Mouse (Mus musculus): ENCODE measurements around the gene Tbc1d8.

Gene Tbc1d8

DNA sequence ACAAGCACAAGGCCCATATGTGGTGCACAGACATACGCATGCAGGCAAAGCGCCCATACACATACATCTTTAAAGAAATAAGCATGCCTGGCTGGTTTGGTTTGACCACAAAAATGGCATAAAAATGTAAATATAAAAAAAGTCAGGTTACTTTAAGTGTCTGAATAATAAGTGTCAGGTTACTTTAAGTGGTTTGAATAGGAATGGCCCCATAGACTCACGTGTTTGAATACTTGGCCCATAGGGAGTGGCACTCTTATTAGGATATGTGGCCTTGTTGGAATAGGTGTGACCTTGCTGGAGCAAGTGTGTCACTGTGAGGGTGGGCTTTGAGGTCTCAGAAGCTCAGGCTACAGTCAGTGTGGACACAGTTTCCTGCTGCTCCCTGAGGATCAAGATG is 83.9 kb downstream of the Tbc1d8 start:
- no peak for DNase-seq (ENCODE audit: low spot score in 2 of 2)

DNA sequence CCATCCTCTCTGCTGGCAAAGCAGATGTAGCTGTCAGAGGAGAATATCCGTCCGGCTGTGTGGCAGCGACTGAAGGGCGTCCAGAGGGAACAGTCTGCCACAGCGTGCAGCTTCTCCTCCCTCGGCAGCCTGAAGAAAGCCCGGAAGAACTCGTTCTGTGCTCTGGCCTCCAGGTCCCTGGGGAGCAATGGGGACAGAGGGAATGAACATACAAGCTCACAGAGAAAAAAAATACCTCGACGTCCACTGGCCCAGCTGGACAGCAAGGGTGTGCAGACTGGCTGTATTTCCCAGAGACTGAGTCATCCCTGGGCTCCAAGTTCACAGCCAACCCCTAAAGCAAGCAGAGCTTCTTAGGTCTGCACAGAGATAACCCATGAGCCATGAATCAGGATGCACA is 84.5 kb downstream of the Tbc1d8 start:
- DNase-seq (ENCODE audit: low spot score in 2 of 2): no peak

DNA sequence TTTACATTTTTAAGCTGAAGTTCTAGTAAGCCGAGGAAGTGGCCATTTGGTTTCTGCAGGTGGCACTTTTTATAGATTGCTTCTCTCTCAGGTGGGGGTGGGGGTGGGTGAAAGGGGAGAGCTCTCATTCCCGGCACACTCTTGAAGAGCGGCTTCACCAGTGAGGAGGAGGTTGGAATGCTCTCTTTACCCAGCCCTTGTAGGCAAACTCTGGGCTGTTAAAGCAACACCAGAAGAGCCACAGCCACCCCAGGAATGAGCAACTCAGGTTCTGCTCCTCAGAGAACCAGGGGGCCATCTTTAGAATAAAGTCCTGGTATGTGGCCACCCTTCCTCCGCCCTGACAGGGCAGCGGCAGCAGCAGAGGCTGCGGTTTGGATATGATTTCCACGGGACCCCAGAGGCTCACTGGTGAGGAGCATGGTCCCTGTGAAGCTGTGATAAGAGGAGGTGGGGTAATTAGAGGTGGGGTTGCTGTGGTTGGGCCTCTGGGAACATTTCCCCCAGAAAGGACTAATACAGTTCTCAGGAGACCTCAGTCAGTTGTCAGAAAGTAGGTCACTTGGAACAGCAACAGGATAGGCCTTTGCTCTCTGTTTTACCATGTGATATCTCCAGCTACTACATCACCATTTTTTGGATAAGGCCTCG is 85.2 kb downstream of the Tbc1d8 start:
- DNase-seq (ENCODE audit: low spot score in 2 of 2): no peak

DNA sequence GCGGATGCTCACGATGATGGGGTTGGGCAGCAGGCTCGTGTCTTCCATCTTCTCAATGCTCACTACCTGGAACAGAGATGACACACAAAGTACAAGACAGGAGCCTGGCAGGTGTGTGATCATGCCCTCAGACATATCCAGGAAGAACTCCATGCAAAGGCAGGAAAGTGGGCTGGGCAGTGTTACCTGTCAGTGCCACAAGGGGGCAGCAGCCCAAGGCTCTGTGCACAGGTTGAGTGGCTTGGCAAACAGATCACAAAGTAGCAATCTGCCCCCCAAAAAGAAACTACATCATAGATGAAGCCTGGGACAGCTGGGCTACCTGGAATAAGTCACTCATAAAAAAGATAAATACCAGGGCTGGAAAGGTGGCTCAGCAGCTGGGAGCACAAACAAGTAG is 86.4 kb downstream of the Tbc1d8 start:
- peak; percentile 41 to 55 for DNase-seq (ENCODE audit: low spot score in 2 of 2)

DNA sequence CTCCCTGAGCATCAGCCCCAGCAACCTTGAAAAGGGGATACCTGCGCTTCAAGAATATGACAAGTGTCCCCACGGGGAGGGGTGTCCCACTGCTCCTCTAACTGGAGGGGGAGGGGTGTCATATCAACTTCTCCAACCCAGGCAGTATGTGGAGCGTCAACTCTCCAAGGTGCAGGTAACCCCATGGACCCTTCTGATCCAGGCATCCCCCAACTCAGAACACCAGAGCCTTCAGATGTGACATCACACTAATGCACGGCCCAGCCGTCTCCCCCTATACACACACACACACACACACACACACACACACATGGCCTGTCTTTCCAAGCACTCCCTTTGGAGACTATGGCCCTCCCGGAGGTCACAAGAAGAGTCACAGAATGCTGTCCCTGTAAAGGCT is 86.9 kb downstream of the Tbc1d8 start:
- DNase-seq (ENCODE audit: low spot score in 2 of 2): no peak

DNA sequence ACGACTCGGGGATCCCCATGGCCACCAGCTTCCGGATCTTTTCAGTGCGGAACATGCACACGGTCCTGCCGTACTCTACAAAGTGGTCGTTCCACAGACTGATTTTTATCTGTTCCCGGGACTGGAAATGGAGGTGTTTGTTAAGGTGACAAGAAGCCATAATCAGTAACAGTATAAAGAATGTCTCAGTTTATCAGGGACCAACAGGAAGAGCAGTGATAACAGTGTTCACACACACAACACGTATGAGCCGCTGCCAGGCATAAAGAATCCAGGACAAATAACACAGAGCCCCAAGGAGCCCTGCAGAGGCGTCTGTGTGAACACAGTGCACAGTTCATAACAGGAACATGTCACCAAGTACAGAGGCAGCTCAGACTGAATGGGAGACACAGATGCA is 89.2 kb downstream of the Tbc1d8 start:
- DNase-seq (ENCODE audit: low spot score in 2 of 2): no peak

DNA sequence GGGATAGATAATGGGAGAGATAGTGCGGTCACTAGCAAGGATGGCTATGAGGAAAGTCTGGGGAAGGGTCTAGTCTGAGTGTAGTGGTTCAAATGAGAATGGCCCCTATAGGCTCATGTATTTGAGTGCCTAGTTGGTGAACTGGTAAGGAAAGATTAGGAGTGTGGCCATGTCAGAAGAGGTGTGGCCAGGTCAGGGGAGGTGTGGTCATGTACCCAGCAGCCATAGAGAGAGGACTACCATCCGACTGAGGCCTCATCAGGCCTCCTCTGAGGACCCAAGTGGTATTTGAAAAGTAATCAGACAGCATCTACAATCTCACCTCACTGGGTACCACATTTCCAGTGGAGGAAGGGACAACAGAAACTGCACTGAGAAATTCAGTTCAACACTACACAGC is 90.4 kb downstream of the Tbc1d8 start:
- DNase-seq (ENCODE audit: low spot score in 2 of 2): no peak

DNA sequence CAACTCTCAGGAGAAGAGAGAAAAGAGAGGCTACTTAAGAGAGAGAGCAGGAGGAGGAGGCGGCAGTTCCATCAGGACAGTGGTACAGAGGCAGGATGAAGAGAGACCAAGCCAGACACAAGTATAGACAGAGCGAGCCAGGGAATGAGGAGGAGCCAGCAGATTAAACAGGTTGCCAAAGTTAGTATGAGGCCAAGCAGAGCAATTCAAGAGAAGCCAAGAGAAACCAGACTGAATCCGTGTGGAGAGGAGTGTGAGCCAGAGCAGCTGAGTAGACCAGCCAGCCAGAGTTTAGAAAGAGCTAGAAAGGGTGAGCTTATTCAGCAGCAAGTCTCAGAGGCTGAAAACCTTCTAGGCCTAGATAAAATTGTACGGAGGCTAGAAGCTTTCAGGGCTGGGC is 91.1 kb downstream of the Tbc1d8 start:
- no peak for DNase-seq (ENCODE audit: low spot score in 2 of 2)

DNA sequence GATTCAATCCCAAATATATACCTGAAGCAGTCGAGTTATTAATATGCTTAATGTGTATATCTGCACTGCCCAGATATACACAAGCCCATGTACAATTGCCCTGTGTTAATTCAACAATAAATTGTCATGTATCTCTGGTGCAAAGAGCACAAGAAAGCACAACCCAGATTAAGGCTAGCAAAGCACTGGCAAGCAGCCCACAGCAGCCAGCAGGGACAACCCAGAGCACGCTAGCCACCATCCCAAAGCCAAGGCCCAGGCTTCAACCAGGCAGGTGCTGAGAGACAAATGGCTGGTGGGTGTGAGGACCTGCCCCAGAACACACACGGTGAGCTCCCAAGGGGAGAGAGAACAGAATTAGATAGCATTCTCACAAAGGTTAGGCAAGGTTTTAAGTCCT is 92.1 kb downstream of the Tbc1d8 start:
- DNase-seq (ENCODE audit: low spot score in 2 of 2): no peak

DNA sequence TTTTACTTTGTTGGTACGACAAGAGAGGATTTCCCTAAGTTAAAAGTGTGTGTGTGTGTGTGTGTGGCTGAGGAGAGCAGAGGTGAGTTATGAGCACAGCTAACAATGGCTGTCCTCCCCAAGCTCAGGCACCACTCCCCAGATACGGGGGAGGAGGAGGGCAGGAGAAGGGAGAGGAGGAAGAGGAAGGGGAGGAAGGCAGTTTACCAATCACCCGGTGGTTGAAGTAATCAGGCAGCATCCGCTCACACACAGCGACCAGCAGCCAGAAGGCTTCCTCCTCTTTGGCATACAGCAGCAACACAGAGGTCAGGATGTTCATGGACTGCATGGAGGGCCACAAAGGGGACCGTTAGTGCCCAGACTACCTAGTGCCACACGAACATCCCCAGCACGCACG is 93.6 kb downstream of the Tbc1d8 start:
- no peak for DNase-seq (ENCODE audit: low spot score in 2 of 2)

DNA sequence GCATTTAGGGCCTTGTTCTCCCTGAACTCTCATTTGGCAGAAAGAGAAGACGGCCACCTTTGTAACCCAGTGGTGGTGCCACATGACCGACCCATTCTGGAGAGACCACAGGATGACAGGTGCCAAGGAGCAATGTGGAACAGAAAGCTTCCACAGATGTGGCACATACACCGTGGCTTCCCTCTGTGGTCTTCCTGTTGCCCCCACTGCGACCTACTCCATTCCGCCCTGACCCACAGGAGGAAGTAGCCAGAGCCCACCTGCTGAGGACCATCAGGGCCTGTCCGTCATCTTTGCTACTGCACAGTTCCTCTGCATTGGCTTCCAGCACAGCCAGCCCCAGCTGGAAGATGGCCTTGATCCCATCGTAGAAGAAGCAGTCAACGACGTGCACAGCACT is 97.5 kb downstream of the Tbc1d8 start:
- DNase-seq (ENCODE audit: low spot score in 2 of 2): no peak

DNA sequence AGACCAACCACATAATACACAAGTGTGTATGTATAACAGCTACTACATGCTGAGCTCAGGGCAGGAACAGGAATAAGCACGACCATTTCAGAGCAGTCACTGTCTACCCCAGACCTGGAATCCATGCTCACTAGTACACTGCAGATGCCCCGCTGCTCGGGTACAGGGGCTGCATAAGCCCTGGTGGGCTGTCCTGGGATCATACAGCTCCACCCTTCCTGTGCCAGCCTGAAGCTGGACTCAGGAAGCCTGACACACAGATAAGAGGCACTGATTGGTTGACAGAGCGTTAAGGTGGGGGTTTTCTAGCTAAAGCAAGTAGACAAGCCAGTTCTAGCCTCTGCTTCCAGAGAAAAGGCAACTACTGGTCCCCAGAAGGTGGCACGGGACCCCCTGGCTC is 99.5 kb downstream of the Tbc1d8 start:
- DNase-seq (ENCODE audit: low spot score in 2 of 2): no peak

DNA sequence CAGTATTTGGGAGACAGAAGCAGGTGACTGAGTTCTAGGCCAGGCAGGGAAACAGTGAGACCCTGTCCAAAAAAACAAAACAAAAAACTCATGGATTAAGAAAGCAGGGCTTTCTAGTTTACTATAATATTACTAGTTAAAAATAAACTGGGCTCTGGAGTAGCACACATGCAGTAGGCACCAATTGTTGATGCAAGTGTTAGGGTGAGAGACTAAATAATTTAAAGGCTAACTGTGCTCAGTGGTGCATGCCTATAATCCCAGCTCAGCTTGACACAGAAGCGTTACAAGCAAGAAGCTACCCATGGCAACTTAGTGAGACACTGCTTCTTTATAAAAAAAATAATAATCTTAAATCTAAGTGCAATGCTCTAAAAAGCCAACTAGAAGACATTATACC is 100.0 kb downstream of the Tbc1d8 start:
- no peak for DNase-seq (ENCODE audit: low spot score in 2 of 2)

DNA sequence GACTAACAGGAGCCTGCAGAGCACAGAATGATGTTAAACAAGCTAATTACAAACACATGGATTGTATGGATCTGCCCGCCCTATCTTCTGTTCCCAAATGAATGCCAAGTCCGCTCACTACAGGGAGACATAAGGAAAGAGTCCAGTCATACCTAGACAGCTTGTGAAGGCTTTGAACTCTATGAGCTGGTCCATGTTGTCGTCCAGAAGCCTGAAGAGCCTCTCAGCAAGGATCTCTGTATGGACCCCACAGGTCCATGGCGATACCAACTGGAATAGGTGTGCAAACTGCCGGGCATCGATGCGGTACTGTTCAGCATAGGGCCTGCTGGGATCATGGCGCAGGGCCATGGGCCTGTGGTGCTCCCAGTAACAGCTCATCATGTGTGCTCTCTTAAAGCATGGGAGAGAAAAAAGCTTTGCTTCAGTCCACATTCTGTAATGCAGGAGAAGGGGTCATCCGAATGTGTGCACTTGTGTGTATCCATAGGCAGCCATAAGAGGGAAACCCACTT is 101.8 kb downstream of the Tbc1d8 start:
- no peak for DNase-seq (ENCODE audit: low spot score in 2 of 2)

DNA sequence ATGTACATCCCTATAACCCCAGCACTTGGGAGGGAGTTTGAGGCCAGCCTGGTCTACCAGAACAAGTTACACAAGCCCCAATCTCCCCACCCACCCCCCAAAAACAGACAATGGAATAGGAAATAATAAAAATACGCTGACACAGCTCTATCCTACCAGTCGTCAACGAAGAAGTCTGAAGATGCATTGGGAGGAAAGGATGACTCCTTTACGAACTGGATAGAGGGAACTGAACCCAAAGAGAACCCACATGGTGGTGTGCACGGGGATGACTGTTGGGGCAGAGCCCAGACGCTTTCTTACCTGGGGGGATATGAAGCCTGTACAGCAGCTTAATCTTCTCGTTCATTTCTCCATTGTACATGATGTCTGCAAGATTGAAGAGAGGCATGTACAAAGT is 102.4 kb downstream of the Tbc1d8 start:
- DNase-seq (ENCODE audit: low spot score in 2 of 2): no peak

DNA sequence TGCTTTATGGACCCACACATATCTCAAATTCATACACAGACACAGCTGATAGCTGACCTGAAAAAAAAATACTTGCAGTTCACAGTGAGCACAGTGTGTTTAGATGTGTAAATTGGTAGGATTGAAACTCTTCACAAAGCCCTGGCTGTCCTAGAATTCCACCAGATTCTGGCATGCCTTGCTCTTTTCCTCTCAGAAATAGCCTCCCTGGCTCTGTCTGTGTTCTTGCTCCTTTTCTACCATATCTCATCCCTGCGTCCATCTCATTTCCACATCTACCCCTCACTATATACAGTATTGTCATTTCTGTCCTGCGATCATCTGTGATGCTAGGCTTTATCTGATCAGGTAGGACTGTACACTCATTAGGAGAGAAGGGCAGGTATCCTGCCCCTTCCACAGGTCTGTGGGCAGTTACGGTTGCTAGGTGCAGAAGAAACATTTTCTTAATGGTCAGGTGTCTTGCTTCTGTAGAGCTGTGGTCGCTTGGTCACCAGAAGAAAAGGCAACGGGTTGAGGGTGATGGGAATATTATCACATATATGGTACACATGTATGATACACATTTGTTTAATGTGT is 104.2 kb downstream of the Tbc1d8 start:
- DNase-seq (ENCODE audit: low spot score in 2 of 2): no peak

DNA sequence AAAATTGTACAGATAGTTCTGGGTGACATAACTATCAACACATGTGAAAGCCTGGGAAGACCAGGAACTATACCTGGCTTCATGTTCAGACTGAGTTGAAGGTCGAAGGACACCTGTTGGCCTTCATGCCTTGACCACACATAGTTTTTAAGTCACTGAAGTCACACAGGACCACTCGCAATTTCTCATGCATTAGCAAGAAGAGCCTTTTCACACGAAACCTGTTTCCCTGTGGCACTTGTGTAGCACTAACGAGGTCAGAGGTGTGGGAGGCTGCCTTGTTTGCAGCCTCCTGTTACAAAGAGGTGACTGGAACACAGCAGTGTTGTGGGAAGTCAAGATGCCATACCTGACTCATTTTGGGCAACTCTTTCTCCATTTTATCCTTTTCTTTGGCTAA is 105.2 kb downstream of the Tbc1d8 start:
- no peak for DNase-seq (ENCODE audit: low spot score in 2 of 2)

DNA sequence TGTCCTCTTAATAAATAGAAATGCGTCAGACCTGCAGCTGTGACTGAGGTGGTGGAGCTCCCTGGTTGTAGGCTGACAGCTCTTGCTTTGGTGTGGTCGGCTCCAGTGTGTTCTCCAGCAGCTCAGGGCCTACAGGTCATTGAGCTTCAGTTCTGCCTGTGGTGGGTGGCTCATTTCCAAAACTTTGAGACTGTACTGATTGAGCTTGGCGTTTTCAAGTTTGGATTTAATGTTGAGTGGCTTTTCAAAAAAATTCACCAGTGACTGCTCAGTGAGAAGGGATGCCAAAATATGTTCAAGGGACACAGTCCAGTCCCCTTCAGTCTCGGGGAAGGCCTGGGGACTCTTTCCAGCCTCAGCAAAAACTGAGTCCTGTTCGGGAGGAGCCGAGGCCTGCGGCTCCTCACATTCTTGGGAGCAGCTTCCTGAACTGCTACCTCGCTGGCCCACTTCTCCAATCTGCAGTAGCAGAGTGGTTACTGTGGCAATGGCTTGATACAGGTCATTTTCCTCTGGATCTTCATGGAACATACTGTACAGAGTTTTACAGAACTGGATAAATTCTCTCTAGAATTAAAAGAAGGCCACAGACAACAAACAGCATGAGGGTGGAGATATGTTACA is 106.2 kb downstream of the Tbc1d8 start:
- DNase-seq (ENCODE audit: low spot score in 2 of 2): no peak

DNA sequence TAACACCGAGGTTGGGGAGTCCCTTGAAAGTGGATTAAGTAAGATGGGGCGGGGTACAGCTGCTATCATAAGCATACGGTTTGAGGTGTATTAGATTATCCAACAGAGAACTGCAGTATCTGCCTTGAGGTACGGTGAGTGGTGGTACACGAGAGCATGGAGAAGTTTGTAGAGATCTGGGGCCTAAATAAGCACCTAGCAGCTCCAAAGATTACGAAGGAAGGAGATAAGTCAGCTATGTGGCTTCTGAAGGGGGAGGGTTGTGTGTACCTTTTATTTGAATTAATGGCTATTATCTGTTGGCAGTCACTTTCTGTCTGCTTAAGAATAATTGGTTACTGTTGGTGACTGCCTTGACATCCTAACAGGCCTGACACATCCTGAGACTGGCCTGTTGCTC is 108.1 kb downstream of the Tbc1d8 start:
- no peak for DNase-seq (ENCODE audit: low spot score in 2 of 2)

DNA sequence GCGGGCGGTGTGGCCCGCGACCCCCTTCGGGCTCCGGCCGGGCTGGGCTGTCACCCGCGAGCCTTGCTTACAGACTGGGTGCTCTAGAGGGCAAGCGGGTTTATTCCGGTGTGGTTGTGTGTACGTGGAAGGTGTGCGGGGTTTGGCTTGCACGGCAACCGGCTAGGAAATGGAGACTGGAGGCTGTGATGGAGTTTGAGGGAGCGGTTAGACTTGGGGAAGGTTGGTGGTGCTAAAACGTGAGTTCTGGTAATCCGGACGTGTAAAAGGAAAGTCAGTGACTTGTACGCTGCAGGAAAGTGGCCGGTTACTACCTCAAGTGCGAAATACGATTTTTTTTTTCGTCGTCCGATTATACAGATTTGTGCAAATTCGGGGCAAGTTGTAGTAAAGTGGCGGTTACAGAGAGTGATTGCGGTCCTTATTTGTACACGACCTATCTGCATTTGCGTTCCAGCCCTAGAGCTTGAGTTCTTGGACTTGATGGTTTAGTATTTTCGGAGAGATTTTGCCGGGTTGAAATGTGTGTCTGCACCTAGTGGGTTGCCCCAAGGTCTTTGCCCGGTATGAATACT is 110.2 kb downstream of the Tbc1d8 start:
- DNase-seq (ENCODE audit: low spot score in 2 of 2): no peak

DNA sequence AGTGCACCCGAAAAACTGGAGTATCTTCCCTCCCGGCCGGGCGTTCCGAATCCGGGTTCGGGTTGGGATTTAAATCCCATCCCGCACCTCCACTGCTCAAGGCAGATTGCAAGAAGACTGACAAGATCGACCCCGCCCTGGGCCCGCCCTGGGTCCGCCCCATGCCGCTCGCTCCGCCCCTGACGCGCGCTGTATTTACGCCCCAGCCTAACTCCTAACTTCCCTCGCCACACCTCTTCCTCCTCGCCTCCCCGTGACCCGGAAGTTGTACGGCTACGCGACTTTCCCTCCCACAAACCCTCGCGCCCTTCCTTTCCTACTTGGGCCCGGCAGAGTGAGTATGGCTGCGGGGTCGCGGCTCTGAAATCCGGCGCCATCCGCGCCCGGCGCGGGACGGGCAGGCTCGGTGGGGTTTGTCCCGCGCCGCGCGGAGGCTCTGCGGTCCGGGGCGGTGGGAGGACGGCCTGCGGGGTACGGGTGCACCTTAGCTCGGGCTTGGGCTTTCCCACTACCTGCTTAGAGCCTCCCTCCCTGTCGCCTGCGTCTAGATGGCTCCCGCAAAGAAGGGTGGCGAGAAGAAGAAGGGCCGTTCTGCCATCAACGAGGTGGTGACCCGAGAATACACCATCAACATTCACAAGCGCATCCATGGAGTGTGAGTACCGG is 110.8 kb downstream of the Tbc1d8 start, which contains the start of gene Rpl31:
Gene Rpl31 (plus strand): TSS at position 242 of the 666 bp plus-strand sequence.
- peak; percentile 95 to 96 for DNase-seq (ENCODE audit: low spot score in 2 of 2)

DNA sequence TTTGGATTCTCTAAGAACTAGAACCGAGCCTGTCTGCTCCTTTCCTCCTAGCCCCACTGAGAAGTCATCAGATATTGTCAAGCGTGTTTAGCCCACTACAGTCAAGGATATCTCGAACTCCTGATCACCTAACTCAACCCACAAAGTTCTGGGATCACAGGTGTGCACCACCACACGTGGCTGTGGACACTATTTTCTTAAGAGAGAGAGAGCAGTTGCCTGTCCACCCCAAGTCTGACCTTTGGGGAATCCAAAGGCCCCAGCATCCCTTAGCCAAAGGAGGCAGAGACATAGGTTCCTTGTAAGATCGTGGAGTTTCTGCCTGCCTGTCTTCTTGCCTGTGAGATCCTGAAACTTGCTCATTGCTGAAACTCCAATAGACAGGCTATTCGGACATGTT is 111.5 kb downstream of the Tbc1d8 start:
- DNase-seq (ENCODE audit: low spot score in 2 of 2): no peak

All from natural killer cell, adult 2 months (primary cell).